Mouse (Mus musculus): ENCODE results near the gene Wdr41.
A peak's percentile ranks its signal among the peaks of the same experiment; 100 is the strongest.

Gene Wdr41

GRCm38 (mm10) chr13:94976219-94977186 is at the start of gene Wdr41:
Gene Wdr41 (plus strand): TSS chr13:94976344.
- peak; percentile 96 for DNase-seq

GRCm38 (mm10) chr13:94928086-94928485 is 48.1 kb upstream of the Wdr41 start:
- DNase-seq = no peak

- no peak for DNase-seq
These were observed 37.7 kb upstream of the Wdr41 start for GRCm38 (mm10) chr13:94938418-94938817.

GRCm38 (mm10) chr13:94940104-94940503 is 36.0 kb upstream of the Wdr41 start:
- no peak for DNase-seq

- peak; percentile 76 for DNase-seq
These were observed 34.9 kb upstream of the Wdr41 start for GRCm38 (mm10) chr13:94941230-94941629.

GRCm38 (mm10) chr13:94955941-94956340 is 20.2 kb upstream of the Wdr41 start:
- no peak for DNase-seq

- peak; percentile 28 for DNase-seq
These were observed 18.2 kb upstream of the Wdr41 start for GRCm38 (mm10) chr13:94957965-94958364.

GRCm38 (mm10) chr13:94969992-94970553 is 6.1 kb upstream of the Wdr41 start:
- DNase-seq = no peak

GRCm38 (mm10) chr13:94975828-94976218 is 321 bp upstream of the Wdr41 start:
- DNase-seq = no peak

GRCm38 (mm10) chr13:94979081-94979480 is 2.9 kb downstream of the Wdr41 start:
- peak; percentile 21 for DNase-seq

- DNase-seq = no peak
These were observed 14.4 kb downstream of the Wdr41 start for GRCm38 (mm10) chr13:94990516-94990915.

- no peak for DNase-seq
These were observed 31.1 kb downstream of the Wdr41 start for GRCm38 (mm10) chr13:95007281-95007680.

- no peak for DNase-seq
These were observed 33.1 kb downstream of the Wdr41 start for GRCm38 (mm10) chr13:95009261-95009660.

GRCm38 (mm10) chr13:95011546-95012257 is 35.6 kb downstream of the Wdr41 start:
- no peak for DNase-seq

- DNase-seq = no peak
These were observed 41.1 kb downstream of the Wdr41 start for GRCm38 (mm10) chr13:95017278-95017677.

- peak; percentile 83 for DNase-seq
These were observed 41.8 kb downstream of the Wdr41 start for GRCm38 (mm10) chr13:95017916-95018315.

- DNase-seq = no peak
These were observed 43.2 kb downstream of the Wdr41 start for GRCm38 (mm10) chr13:95019345-95019744.

- no peak for DNase-seq
These were observed 44.1 kb downstream of the Wdr41 start for GRCm38 (mm10) chr13:95020216-95020615.

GRCm38 (mm10) chr13:95030828-95031227 is 54.7 kb downstream of the Wdr41 start:
- DNase-seq = no peak

GRCm38 (mm10) chr13:95032127-95032831 is 56.1 kb downstream of the Wdr41 start:
- no peak for DNase-seq

GRCm38 (mm10) chr13:95032973-95033372 is 56.8 kb downstream of the Wdr41 start:
- no peak for DNase-seq

GRCm38 (mm10) chr13:95034094-95034493 is 58.0 kb downstream of the Wdr41 start:
- DNase-seq = no peak

GRCm38 (mm10) chr13:95034715-95035114 is 58.6 kb downstream of the Wdr41 start:
- DNase-seq = no peak

All from thymus, postnatal 4 days (tissue).